Mouse (Mus musculus) mesoderm, embryonic 11.5 days (tissue): Measurements from ENCODE around the gene Top2b.

Source experiments
- DNase-seq: peaks from one replicate; pipeline ENCODE4 v3.0.0-alpha.2; 2012; ENCODE audit warnings: low read depth, low spot score

Top2b gene

GRCm38 (mm10) chr14:16364878-16365337 lies at the start of gene Top2b:
TSS of gene Top2b (plus strand) at chr14:16365179.
- peak; percentile 98 for DNase-seq

GRCm38 (mm10) chr14:16316715-16317114 lies 48.3 kb upstream of the Top2b start:
- no peak for DNase-seq

- DNase-seq, result no peak
Observed at GRCm38 (mm10) chr14:16319818-16320217, 45.2 kb upstream of the Top2b start.

GRCm38 (mm10) chr14:16324394-16324793 lies 40.6 kb upstream of the Top2b start:
- no peak for DNase-seq

- no peak for DNase-seq
Observed at GRCm38 (mm10) chr14:16325208-16325607, 39.8 kb upstream of the Top2b start.

- peak; percentile 93 for DNase-seq
Observed at GRCm38 (mm10) chr14:16328531-16328930, 36.4 kb upstream of the Top2b start.

- no peak for DNase-seq
Observed at GRCm38 (mm10) chr14:16328959-16329480, 36.0 kb upstream of the Top2b start.

GRCm38 (mm10) chr14:16329756-16330155 lies 35.2 kb upstream of the Top2b start:
- no peak for DNase-seq

GRCm38 (mm10) chr14:16334260-16334659 lies 30.7 kb upstream of the Top2b start:
- DNase-seq, result no peak

GRCm38 (mm10) chr14:16335835-16336417 lies 29.1 kb upstream of the Top2b start:
- no peak for DNase-seq

- no peak for DNase-seq
Observed at GRCm38 (mm10) chr14:16347505-16347904, 17.5 kb upstream of the Top2b start.

- DNase-seq, result no peak
Observed at GRCm38 (mm10) chr14:16359704-16360103, 5.3 kb upstream of the Top2b start.

- no peak for DNase-seq
Observed at GRCm38 (mm10) chr14:16364161-16364831, 683 bp upstream of the Top2b start.

- peak; percentile 64 for DNase-seq
Observed at GRCm38 (mm10) chr14:16365362-16366173, 589 bp downstream of the Top2b start.

GRCm38 (mm10) chr14:16366174-16366889 lies 1.4 kb downstream of the Top2b start:
- peak; percentile 53 for DNase-seq

GRCm38 (mm10) chr14:16366986-16367385 lies 2.0 kb downstream of the Top2b start:
- no peak for DNase-seq

GRCm38 (mm10) chr14:16372761-16373160 lies 7.8 kb downstream of the Top2b start:
- no peak for DNase-seq

- DNase-seq, result no peak
Observed at GRCm38 (mm10) chr14:16373190-16373589, 8.2 kb downstream of the Top2b start.

GRCm38 (mm10) chr14:16379917-16380570 lies 15.1 kb downstream of the Top2b start:
- DNase-seq, result peak; percentile 84

- DNase-seq, result no peak
Observed at GRCm38 (mm10) chr14:16384783-16385182, 19.8 kb downstream of the Top2b start.

GRCm38 (mm10) chr14:16405187-16405586 lies 40.2 kb downstream of the Top2b start:
- no peak for DNase-seq
